Mouse (Mus musculus): ENCODE measurements around the gene Rhcg.
A peak's percentile ranks its signal among the peaks of the same experiment; 100 is the strongest.

Rhcg gene

DNA sequence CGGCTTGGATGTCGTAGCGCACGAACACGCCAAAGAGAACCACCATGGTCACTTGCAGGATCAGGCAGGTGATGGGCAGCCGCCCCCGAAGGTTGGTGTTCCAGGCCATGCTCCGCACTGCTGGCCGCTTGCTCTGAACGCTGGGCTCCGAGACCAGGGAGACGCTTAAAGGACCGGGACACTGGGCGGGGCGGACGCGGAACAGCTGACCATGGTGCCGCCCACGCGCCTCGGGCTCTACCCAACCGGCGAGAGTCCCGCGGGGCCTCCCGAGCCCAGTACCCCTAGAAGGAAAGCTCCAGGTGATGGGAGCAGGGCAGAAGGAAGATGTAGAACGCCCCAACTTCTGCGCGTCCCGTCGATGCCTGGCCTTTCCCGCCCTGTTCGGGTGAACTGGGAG lies at the start of gene Rhcg:
Rhcg (minus strand) TSS at position 240 of the 400 bp plus-strand sequence.
- no peak for DNase-seq

DNA sequence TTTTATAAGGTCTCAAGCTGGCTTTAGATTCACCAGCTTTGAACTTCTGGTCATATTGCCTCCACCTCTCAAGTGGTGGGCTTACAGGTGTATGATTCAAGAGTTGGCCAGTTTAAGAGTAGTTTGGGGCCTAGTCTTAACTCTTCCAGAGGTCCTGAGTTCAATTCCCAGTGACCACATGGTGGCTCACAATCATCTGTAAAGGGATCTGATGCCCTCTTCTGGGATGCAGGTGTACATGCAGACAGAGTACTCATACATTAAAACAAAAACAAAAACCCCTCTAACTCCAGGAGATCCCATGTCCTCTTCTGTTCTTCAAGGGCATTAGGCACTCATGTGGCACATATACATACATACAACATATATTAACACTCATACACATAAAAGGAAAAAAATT lies 49.2 kb upstream of the Rhcg start:
- no peak for DNase-seq

DNA sequence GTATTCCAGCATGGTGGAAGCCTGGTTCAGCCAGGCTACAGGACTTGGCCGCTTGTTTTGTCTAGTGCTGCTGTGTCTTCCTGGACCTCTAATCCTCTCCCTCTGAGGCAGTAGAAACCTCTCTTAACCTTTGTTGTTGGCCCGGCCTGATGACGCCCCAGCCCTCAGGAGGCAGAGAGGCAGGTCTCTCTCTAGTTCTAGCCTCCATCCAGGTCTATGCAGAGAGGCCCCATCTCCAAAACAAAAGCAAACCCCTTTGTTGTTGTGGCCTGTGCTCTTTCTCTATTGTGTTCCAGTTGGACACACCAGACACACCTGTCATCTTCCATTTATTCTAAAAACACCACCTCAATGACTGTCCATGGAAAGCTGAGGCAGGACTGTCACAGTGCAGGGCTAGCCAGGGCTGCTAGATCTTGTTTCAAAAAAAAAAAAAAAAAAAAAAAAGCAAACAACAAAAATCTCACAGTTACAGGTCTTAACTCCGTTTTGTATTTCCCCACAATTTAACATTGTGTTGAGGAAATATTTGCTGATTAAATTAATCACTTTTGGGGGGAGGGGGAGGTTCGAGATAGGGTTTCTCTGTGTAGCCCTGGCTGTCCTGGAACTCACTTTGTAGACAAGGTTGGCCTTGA lies 43.9 kb upstream of the Rhcg start:
- peak; percentile 13 for DNase-seq

DNA sequence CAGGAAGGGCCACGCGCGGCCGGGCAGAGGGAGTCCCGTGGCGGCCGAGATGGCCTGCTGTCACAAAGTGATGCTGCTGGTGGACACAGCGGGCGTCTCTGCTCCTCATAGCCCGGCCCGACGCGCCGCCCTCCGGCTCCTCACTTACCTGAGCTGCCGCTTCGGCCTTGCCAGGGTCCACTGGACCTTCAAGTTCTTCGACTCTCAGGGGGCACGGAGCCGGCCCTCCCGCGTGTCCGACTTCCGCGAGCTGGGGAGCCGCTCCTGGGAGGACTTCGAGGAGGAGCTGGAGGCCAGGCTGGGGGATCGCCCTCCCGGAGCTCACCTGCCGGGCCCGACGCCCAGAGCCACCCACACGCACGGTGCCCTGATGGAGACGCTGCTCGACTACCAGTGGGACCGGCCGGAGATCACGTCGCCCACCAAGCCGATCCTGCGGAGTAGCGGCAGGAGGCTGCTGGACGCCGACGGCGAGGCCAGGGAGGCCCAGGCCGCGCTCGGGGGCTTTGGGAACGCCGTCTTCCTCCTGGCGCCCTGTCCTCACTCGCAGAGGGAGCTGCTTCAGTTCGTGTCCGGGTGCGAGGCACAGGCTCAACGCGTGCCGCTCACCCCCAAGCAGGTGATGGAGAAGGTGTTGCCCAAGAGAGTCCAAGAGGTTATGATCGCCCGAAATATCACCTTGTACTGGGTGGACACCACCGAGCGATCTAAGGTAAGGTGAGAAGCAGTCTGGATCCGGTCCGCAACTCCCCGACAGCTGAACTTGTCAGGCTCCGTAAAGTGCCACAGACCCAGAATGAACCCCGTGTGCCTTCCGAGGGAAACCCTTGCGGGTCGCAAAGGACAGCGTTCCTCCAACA lies 43.1 kb upstream of the Rhcg start:
- DNase-seq = no peak

DNA sequence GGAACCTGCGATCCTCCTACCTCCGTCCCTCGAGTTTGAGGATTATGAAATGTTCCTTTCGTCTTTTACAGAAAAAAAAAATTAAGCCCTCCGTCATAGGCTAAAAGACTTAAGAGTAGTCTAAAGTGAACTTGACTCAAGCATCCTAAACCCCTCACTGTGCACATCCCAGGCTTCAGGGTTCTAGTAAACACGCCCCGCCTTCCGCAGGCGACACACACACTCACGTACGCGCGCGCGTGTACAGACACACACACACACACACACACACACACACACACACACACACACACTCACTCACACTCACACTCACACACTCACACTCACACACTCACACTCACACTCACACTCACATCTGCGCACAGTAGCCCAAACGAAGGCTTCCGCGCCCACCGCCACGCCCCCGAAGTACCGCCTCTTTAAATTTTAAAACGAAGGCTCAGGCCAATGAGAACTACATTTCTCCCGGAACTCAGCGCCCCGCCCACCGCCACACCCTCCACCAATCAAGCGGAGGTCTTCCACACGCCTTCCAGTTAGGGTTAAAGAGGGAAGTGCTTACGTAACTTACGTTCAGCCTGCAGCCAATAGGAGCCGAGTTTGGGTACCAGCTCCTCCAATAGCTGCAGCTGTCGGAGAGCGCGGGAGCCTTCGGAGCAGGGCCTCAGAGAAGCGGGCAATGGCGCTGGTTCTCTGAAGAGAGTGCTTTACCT lies 42.3 kb upstream of the Rhcg start, which contains the start of gene Ticrr:
Ticrr (plus strand) TSS at position 619 of the 713 bp plus-strand sequence.
- DNase-seq = peak; percentile 99

DNA sequence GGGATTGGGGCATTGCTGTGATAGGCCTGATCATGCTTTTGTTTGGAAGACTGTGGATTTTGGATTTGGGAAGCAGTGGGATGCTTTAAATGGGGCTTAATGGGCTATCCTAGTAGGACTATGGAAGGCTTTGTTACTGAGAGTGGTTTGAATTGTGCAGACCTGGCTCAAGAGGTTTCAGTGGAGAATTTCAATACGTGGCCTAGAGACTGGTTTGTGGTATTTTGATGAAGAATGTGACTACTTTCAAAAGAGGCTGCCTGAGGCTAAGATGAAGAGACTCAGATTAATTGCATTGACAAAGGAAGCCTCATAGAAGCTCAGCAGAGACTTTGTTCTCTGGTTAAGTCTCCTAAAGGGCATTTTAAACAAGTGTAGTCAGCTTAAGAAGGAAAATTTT lies 37.1 kb upstream of the Rhcg start:
- DNase-seq = no peak

DNA sequence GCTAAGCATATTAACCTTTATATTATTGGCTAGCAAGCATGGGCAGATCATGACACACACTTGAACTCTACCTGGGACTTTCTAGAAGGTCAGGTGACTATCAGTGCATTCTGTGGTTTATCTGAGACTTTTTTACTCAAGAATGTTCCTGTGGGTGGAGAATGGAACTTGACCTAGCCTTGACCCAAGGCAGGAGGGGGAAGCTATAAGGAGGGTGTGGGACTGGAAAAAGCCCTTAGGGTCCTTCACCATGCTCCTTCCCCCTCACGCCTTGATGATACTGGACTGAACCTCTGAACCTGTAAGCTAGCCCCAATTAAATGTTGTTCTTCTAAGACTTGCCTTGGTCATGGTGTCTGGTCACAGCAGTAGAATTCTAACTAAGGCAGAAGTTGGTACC lies 36.7 kb upstream of the Rhcg start:
- no peak for DNase-seq

DNA sequence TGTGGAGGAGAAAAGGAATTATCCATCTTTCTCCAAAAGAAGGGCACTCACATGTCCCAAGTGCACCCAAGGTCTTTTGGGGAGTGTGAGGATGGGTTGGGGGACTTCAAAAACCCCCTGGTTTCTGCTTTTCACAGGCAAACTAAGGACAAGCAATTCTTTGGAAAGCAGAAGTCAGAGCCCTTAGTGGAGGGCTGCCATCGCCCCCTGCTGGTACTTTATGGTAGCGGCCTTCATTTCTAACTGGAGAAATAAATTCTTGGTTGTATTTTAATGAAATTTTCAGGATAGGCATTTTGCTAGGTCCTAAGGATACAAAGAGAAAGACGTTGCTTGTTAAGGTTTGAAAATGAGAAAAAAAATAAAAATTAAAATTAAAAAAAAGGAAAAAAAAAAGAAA lies 31.5 kb upstream of the Rhcg start:
- peak; percentile 75 for DNase-seq

DNA sequence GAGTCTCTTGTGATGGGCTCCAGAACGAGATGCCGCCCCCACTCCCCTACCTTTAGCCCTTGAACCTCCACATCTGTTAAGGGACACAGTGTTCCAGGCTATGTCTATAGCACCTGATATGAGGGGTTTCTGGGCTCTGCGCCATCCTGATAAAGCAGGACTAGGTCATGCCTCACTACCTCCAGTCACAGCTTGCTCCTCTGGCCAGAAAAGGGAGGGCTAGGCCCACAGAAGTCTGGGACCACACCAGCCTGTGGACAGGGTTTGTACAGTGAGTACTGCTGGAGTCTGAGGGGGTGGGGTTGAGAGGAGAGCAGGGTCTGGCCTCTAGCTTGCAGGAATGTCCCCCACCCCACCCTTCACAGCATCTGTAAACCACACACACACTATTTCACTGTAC lies 29.8 kb upstream of the Rhcg start:
- no peak for DNase-seq

DNA sequence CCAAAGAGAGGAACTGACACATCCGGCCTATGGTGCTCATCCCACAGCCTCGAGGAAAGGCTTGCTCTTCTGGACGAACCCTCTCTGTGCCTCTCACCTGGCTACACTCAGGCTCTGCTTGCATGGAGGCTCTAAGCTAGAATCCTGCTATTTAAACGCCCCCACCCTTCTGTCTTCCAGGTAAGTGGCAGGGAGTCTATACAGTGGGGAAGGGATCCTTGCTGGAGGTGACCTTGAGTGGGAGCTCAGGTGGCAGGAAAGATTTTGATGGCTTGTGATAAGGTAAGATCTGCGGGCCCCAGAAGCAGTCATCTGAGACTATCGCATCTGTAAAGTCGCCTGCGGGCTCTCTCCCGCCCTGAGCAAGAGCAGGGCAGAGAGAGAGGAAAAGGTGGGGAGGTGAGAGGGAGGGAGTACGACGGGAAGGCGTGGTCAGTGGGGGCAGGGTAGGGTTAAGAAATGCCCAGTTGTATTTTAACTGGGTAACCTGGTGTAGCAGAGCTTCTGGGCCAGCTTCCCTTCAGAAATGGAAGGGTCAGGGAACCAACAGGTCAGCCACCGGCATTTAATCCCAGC lies 14.4 kb upstream of the Rhcg start:
- DNase-seq = no peak

DNA sequence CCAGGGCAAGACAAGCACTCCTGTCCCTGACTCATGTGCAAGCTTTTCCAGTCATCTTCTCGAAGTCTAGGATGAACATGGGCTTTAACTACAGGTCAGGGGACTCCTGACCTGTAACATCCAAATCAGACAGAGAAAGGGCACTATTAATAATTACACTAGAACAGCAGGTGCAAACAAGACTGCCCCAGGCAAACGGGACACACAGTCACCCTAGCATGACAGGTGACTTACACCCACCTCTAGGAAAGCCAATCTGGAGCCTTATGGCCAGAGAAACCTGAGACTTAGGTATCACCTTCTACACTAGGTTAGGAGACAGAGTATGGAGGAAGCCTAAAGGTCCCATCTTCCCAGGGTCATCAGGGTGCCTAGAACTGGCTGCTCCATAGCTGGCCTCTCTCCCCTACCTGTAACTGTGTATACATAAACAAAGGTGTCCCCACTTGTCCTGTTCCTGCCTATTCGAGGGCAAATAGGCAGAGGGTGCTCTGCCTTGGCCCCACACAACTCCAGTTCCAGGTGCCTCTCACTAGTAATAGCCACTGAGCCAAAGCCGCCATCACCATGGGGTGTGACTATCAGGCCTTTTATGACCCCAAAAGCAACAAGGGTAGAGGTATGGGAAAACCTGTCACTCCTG lies 10.9 kb upstream of the Rhcg start:
- no peak for DNase-seq

DNA sequence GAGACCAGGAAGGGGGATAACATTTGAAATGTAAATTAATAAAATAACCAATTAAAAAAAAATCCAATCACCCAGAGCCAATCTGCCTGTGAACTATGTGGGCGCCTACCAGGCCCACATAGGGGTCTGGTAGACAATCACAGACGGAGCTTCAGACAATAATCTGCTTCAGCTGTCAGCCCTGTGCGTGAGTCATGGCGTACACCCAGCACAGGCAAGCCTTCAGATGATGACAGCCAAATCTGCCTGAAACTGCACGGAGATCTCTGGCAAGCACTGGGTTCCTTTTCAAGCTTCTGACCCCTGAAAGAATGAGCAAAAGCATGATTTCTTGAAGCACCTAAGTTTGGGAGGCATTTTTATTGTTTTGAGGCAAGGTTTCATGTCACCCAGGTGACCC lies 8.7 kb upstream of the Rhcg start:
- DNase-seq = no peak

DNA sequence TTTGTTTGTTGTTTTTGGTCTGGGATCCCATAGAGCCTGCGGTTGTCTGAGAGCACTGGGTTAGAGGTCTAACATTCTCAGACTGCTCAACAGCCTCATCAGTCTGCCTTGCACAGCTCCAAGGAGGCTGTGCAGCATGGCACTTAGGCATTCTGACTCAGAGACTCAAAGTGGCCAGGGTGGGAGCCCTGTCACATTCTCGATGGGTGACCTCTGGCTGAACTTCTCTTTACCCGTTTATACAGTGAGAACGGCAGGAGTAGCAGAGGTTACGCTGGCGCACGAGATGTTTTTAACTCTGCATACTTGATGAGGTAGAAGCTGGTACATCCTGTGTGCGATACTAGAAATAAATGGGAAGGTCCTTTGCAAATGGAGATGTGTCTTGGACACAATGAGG lies 5.6 kb upstream of the Rhcg start:
- no peak for DNase-seq

DNA sequence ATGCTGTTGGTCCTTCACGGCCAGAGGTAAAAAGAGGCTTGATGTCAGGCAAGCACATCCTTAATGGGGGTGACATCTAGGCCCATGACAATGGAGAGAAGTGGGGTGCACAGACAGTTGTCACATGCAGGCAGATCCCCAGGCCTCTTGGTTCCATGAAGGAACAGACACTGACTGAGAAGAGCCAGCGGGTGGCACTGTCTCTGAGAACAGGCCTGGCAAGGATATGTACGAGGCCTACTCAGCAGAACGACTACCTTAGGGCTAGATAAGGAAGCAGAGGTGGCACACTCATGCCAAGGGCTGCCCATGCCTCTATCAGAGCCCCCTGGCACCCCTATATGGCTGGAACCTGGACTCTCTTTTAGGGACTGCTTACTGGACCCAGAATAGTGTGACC lies 2.0 kb upstream of the Rhcg start:
- no peak for DNase-seq

DNA sequence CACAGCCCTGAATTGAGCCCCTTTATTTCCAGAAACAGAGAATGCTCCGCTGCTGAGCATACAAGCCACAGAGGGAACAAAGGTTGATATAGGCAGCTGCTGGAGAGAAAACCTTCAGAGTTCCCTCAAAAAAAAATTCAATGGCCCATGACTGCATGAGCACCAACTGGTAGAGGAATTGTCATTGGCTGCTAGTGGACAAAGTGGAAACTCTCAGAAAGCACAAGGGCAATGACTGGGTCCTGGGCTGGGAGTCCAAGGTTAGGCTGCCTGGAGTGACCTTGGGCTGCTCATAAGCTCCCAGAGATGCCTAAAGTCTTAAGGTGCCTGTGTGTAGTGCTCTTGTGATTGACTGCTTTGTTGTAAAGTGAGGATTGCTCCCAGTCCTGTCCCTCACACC lies 1.5 kb downstream of the Rhcg start:
- DNase-seq = no peak

DNA sequence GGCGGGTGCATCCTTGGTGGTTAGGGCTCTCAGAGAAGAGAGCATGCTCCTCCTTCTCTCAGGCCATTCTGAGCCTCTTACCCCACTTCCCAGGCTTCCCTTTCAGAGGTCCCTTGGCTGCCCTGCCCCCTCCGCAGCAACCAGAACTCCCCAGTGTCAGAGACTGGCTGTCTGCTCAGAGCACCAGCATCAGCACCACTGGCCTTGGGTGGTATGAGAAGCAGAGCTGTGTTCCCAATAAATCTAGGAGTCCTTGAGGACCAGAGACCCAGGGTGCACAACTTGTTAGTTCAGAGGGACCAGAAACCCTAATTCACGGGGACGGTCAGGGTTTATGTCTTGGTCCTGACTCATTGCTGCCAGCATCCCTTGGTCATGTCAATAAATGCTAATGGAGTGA lies 2.4 kb downstream of the Rhcg start:
- no peak for DNase-seq

DNA sequence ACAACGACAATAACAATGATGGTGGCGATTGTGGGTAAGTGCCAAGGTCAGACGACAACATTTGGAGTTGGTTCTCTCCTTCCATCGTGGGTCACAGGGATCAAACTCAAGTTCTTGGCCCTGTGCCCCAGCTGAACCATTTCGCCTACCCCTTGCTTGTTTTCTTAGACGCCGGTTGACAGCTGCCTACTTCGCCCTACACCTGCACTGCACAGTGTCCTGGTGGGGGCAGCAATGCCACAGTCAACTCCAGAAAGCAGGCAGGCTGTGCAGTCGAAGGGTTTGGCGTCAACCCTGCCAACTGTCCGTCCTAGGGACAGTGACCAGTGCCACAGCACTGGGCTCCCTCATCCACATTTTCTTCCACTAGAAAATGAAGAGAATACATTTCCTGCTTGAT lies 4.1 kb downstream of the Rhcg start:
- DNase-seq = no peak

DNA sequence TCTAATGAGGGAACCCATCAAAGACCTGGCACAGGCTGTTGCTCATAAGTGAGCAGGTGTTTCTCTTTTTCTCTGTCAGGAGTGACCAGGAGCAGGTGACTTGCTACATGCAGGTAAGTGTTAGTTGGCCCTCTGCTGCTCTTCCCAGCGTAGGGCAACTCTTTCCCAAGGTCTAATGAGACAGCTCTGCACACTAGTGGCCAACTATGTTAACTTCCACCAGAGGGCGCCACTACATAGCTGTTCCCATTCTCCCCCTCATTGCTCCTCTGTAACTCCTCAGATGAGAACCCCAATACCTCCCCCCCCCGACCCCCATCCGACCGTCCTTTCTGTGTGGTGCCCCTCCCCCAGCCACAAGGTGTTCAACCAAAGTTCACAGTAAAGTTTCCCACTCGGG lies 4.7 kb downstream of the Rhcg start:
- peak; percentile 74 for DNase-seq

DNA sequence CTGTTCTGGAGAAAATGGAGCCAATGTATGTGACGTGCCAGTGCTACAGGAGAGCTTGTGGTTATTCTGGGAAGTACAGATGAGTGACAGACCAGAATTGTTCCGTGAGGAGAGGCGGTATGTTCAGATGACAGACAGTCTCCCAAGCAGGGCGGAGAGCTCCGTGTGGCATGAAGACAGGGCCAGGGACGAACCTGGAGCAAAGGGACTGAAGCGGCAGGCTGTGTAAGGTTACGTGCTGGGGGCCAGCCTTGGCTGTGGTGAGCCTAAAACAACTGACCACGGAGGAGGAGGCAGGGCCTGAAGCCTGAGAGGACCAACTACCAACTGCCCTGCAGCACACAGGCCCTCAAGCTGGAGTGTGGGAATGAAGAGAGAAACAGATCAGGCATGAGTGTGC lies 5.6 kb downstream of the Rhcg start:
- DNase-seq = no peak

DNA sequence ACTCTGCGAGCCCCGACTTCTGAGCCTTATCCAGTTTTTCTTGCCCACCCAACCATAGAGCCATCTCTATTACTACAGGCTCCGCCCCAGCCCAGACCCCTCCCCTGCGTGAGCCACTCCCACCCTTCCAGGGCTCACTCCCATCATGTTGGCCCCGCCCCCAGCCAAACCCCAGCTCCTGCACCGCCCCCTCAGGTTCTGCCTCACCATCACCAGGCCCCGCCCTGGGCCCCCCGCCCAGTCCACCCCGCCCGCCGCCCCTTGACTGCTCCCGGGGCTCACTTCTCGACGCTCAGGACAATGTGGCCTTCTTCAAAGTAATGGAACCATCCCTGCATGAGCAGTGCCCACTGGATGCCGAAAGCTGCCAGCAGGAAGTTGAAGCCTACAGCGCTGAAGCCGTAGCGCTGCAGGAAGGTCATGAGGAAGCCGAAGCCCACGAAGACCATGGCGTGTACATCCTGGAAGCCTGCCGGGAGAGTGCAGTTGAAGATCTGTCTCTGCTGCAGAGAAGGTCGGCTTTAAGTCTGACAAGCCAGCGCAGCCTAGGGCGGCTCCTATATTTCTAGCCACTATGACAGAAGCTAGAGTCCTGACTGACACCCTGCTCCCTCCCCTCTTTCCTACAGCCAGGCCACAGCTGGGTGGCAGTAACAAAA lies 10.1 kb downstream of the Rhcg start:
- peak; percentile 63 for DNase-seq

DNA sequence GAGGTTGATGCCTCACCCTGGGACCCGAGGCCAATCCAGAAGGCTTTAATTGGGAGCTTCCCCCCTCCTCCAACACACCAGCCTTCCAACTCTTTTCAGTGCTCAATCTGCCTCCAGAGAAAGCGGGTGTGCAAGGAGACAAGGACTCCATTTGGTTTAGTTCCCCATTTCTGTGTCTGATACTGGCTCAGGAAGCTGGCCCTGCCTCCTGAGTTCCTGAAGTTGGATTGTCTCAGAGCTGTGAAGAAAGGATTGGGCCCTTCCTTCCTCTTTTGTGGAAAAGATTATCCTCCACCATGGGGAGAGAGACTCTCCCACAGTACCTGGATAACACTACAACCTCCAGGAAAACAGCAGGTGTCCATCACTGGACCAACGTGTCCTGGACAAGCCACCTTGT lies 10.7 kb downstream of the Rhcg start:
- DNase-seq = no peak

DNA sequence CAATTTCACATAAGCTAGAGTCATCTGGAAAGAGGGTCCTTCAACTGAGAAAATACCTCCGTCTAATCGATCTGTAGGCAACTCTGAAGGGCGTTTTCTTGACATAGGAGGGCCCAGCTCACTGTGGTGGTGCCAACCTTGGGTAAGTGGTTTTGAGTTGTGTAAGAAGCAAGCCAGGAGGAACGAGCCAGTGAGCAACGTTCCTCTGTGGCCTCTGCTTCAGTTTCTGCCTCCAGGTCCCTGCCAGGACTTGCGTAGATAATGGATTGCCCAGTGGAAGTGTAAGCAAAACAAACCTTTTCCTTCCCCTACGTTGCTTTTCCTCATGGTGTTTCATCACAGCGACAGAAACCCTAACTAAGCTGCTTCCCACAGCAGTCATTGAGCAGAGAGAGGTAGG lies 15.5 kb downstream of the Rhcg start:
- DNase-seq = no peak

DNA sequence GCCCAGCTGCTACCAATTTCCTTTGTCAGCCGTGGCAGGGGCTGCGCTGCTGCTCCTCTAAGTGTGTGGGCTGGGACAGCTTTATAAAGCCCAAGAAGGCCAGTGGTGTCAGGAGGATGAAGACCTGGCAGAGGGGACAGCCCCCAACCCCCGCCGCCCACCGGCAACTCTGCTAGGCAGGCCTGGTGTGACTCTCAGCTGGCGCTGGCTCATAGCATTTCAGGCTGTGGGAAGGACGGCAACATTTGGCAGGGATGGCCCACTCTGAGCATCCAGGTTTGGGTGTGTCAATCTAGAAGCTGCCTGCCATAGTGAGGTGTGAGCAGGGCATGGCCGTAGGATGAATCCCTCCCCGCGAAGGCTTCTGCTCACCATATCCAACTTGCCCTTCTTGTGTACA lies 17.3 kb downstream of the Rhcg start:
- no peak for DNase-seq
